Mouse (Mus musculus): ENCODE measurements around the gene Zfp36l2.

- TF ChIP-seq GATA1 (IDR thresholded peaks at IDR 0.05; ENCODE audit: low read depth, low read length) (no peak), CTCF (IDR thresholded peaks at IDR 0.05 in 2 of 3, conservative IDR thresholded peaks at IDR 0.05 in 1 of 3; ENCODE audit: control insufficient read depth in 1 of 3, insufficient read depth in 1 of 3, low read depth in 2 of 3, low read length in 3 of 3, poor library complexity in 1 of 3, severe bottlenecking in 1 of 3) (no peak), TCF12 (IDR thresholded peaks at IDR 0.05; ENCODE audit: low read depth, low read length) (no peak), RCOR1 (IDR thresholded peaks at IDR 0.05; ENCODE audit: low read depth, low read length) (no peak), SIN3A (IDR thresholded peaks at IDR 0.05; ENCODE audit: low read length) (no peak), KAT2A (conservative IDR thresholded peaks at IDR 0.05; ENCODE audit: low read depth, low read length) (no peak), POLR2AphosphoS5 (IDR thresholded peaks at IDR 0.05; ENCODE audit: borderline replicate concordance, low read depth, low read length) (no peak), CHD1 (IDR thresholded peaks at IDR 0.05; ENCODE audit: low read depth, low read length) (no peak), POLR2A (IDR thresholded peaks at IDR 0.05; ENCODE audit: control insufficient read depth in 1 of 2, insufficient read depth in 1 of 2, low read depth in 1 of 2, low read length in 2 of 2, poor library complexity in 1 of 2) (no peak), EP300 (IDR thresholded peaks at IDR 0.05; ENCODE audit: low read depth in 1 of 2, low read length in 2 of 2) (no peak), NELFE (IDR thresholded peaks at IDR 0.05; ENCODE audit: low read depth, low read length) (no peak), CHD2 (IDR thresholded peaks at IDR 0.05; ENCODE audit: low read length) (no peak), ZMIZ1 (IDR thresholded peaks at IDR 0.05; ENCODE audit: low read depth, low read length) (no peak), MAX (IDR thresholded peaks at IDR 0.05; ENCODE audit: low read length) (no peak)
These were observed 11.3 kb downstream of the Zfp36l2 start for GRCm38 (mm10) chr17:84176446-84176845.
